Mouse (Mus musculus) brain, embryonic 14.5 days (tissue): ENCODE measurements around the gene Dnah3.

Source experiments
- CTCF ChIP-seq: fragments of 200-500 bp; IDR thresholded peaks from 2 replicates; pipeline ENCODE4 v1.5.1; 2012; ENCODE audit warnings: inconsistent platforms, mild to moderate bottlenecking, moderate library complexity, borderline replicate concordance; ENCODE audit not compliant: insufficient read depth, insufficient read length; ENCODE audit errors: extremely low read depth
- POLR2A ChIP-seq: fragments of 200-500 bp; IDR thresholded peaks from 2 replicates; pipeline ENCODE4 v1.6.1; 2012; ENCODE audit warnings: mild to moderate bottlenecking, inconsistent platforms, borderline replicate concordance; ENCODE audit not compliant: poor library complexity, insufficient read depth, insufficient read length, severe bottlenecking; ENCODE audit errors: extremely low read depth

- TF ChIP-seq CTCF (no peak), POLR2A (no peak)
Measured at GRCm38 (mm10) chr7:120117529-120117928, 22.4 kb upstream of the Dnah3 start.
